Mouse (Mus musculus): Measurements from ENCODE around the gene Aarsd1. TPM values are rescaled to one million over a fixed set of nuclear protein-coding genes. Genes with fewer than 3 reads are reported as not detected.
"Not testable (repeated sequence)": the region's sequence is repeated elsewhere in the genome, so short reads cannot be mapped to it uniquely, and the experiment has no call there.

Aarsd1 gene
- total RNA-seq, 2 experiments from 2014 or later, result 45.1 to 45.2 TPM

GRCm38 (mm10) chr11:101448899-101449298 lies 31.5 kb upstream of the Aarsd1 start:
- intact Hi-C loops (cut with DNase I), result no loop called here
- no peak for DNase-seq (ENCODE audit: extremely low spot score in 1 of 2, low spot score in 2 of 2)

- intact Hi-C loops (cut with DNase I), result no loop called here
- DNase-seq (ENCODE audit: extremely low spot score in 1 of 2, low spot score in 2 of 2), result peak in 1 of 2 experiments; percentile 79
Observed at GRCm38 (mm10) chr11:101448274-101448746, 30.9 kb upstream of the Aarsd1 start, which contains the start of gene Ifi35. Ifi35 (plus strand) TSS chr11:101448407.

- DNase-seq (ENCODE audit: extremely low spot score in 1 of 2, low spot score in 2 of 2), result no peak
- intact Hi-C loops (cut with DNase I), result no loop called here
Observed at GRCm38 (mm10) chr11:101447786-101448185, 30.4 kb upstream of the Aarsd1 start.

- intact Hi-C loops (cut with DNase I); DNase-seq (ENCODE audit: extremely low spot score in 1 of 2, low spot score in 2 of 2): not testable (repeated sequence)
Observed at GRCm38 (mm10) chr11:101446860-101447259, 29.4 kb upstream of the Aarsd1 start.

- no peak for DNase-seq (ENCODE audit: extremely low spot score in 1 of 2, low spot score in 2 of 2)
Observed at GRCm38 (mm10) chr11:101446319-101446718, 28.9 kb upstream of the Aarsd1 start.

GRCm38 (mm10) chr11:101442760-101443159 lies 25.3 kb upstream of the Aarsd1 start:
- intact Hi-C loops (cut with DNase I), result no loop called here
- DNase-seq (ENCODE audit: extremely low spot score in 1 of 2, low spot score in 2 of 2), result no peak

More at GRCm38 (mm10) chr11:101446319-101446718, 28.9 kb upstream of the Aarsd1 start:
- intact Hi-C loops (cut with DNase I), result no loop called here

- DNase-seq (ENCODE audit: extremely low spot score in 1 of 2, low spot score in 2 of 2), result peak; percentile 98 to 99
- intact Hi-C loops (cut with DNase I), result no loop called here
Observed at GRCm38 (mm10) chr11:101442127-101442693, 24.8 kb upstream of the Aarsd1 start, which contains the start of gene Rpl27. Rpl27 (plus strand) TSS chr11:101442298.

- DNase-seq (ENCODE audit: extremely low spot score in 1 of 2, low spot score in 2 of 2); intact Hi-C loops (cut with DNase I): not testable (repeated sequence)
Observed at GRCm38 (mm10) chr11:101441450-101442126, 24.2 kb upstream of the Aarsd1 start.

GRCm38 (mm10) chr11:101438006-101438405 lies 20.6 kb upstream of the Aarsd1 start:
- intact Hi-C loops (cut with DNase I), result not testable (repeated sequence)

GRCm38 (mm10) chr11:101436916-101437315 lies 19.5 kb upstream of the Aarsd1 start:
- no peak for DNase-seq (ENCODE audit: extremely low spot score in 1 of 2, low spot score in 2 of 2)
- intact Hi-C loops (cut with DNase I), result no loop called here

More at GRCm38 (mm10) chr11:101438006-101438405, 20.6 kb upstream of the Aarsd1 start:
- not testable (repeated sequence) for DNase-seq (ENCODE audit: extremely low spot score in 1 of 2, low spot score in 2 of 2)

GRCm38 (mm10) chr11:101435831-101436230 lies 18.4 kb upstream of the Aarsd1 start:
- DNase-seq (ENCODE audit: extremely low spot score in 1 of 2, low spot score in 2 of 2), result no peak
- intact Hi-C loops (cut with DNase I), result no loop called here

- intact Hi-C loops (cut with DNase I), result no loop called here
- peak in 1 of 2 experiments; percentile 31 for DNase-seq (ENCODE audit: extremely low spot score in 1 of 2, low spot score in 2 of 2)
Observed at GRCm38 (mm10) chr11:101433396-101433795, 16.0 kb upstream of the Aarsd1 start.

GRCm38 (mm10) chr11:101431327-101431726 lies 13.9 kb upstream of the Aarsd1 start:
- intact Hi-C loops (cut with DNase I), result no loop called here
- DNase-seq (ENCODE audit: extremely low spot score in 1 of 2, low spot score in 2 of 2), result no peak

- DNase-seq (ENCODE audit: extremely low spot score in 1 of 2, low spot score in 2 of 2), result no peak
- intact Hi-C loops (cut with DNase I), result no loop called here
Observed at GRCm38 (mm10) chr11:101426165-101426564, 8.8 kb upstream of the Aarsd1 start.

GRCm38 (mm10) chr11:101424925-101425813 lies 7.8 kb upstream of the Aarsd1 start, which contains the start of the genes Rundc1 and Ptges3l:
Rundc1 (plus strand) TSS chr11:101425085.
Ptges3l (minus strand) TSS chr11:101425333.
- intact Hi-C loops (cut with DNase I), result no loop called here

GRCm38 (mm10) chr11:101424105-101424851 lies 6.9 kb upstream of the Aarsd1 start, which contains the start of gene Gm27029:
Gm27029 (minus strand) TSS chr11:101424796.
- intact Hi-C loops (cut with DNase I), result no loop called here
- DNase-seq (ENCODE audit: extremely low spot score in 1 of 2, low spot score in 2 of 2), result peak in 1 of 2 experiments; percentile 45

More at GRCm38 (mm10) chr11:101424925-101425813, 7.8 kb upstream of the Aarsd1 start, which contains the start of the genes Rundc1 and Ptges3l:
- peak; percentile 97 to 99 for DNase-seq (ENCODE audit: extremely low spot score in 1 of 2, low spot score in 2 of 2)

GRCm38 (mm10) chr11:101420148-101420547 lies 2.7 kb upstream of the Aarsd1 start:
- no peak for DNase-seq (ENCODE audit: extremely low spot score in 1 of 2, low spot score in 2 of 2)
- intact Hi-C loops (cut with DNase I), result no loop called here

- DNase-seq (ENCODE audit: extremely low spot score in 1 of 2, low spot score in 2 of 2), result peak in 1 of 2 experiments; percentile 46
- intact Hi-C loops (cut with DNase I), result no loop called here
Observed at GRCm38 (mm10) chr11:101419610-101420009, 2.2 kb upstream of the Aarsd1 start.

Data from left cerebral cortex, postnatal 10 days (tissue).